Comparison of ENCODE assay signal across 8 mouse cellular contexts in genomic region chr6:58933189-58933913, GRCm38 (mm10). TPM values are rescaled to one million over a fixed set of nuclear protein-coding genes. Genes with fewer than 3 reads are reported as not detected.
A peak's percentile ranks its signal among the peaks of the same experiment; 100 is the strongest.
DNase-seq lines count a peak whose midpoint lies in the region; ATAC-seq and TF ChIP-seq lines count a peak whose summit lies in the region.

No protein-coding gene starts in this region.

- H3K36me3 ChIP-seq in embryonic facial prominence, embryonic 14.5 days (ENCODE audit: control insufficient read depth, insufficient read depth, low read length) = no peaks in the 10 kb centered on the region
- H3K36me3 ChIP-seq in midbrain, embryonic 16.5 days (ENCODE audit: control insufficient read depth, insufficient read depth, low read length) = no peaks in the 10 kb centered on the region

- no peaks in the 10 kb centered on the region for H3K9me3 ChIP-seq in embryonic facial prominence, embryonic 14.5 days (ENCODE audit: control insufficient read depth, low read length)
- no peaks in the 10 kb centered on the region for H3K9me3 ChIP-seq in midbrain, embryonic 16.5 days (replicated peaks; ENCODE audit: control insufficient read depth, low read length, poor library complexity, severe bottlenecking)

- peak; percentile 86 for ATAC-seq in cerebellum, adult (ENCODE audit: insufficient number of reproducible peaks, low FRiP score, low TSS enrichment)
- peak; percentile 85 for ATAC-seq in embryonic facial prominence, embryonic 14.5 days (ENCODE audit: low read depth)
- peak; percentile 96 for ATAC-seq in midbrain, embryonic 16.5 days
- no peak for ATAC-seq in granulocyte monocyte progenitor cell, adult 5-6 weeks (replicated peaks; ENCODE audit: poor library complexity, severe bottlenecking)

- H3K4me2 ChIP-seq in embryonic facial prominence, embryonic 14.5 days (ENCODE audit: low read depth, low read length) = no peak overlapping the region
- H3K4me2 ChIP-seq in midbrain, embryonic 16.5 days (ENCODE audit: low read length) = peak overlapping the region; percentile 41

- H3K4me1 ChIP-seq in embryonic facial prominence, embryonic 14.5 days (ENCODE audit: control insufficient read depth, insufficient read depth, low read length) = 0 out of 2 replicates have a peak, but pooled peaks cover 5% of the 10 kb centered on the region
- peaks cover 20% of the 10 kb centered on the region for H3K4me1 ChIP-seq in midbrain, embryonic 16.5 days (ENCODE audit: control insufficient read depth, insufficient read depth, low read length)

- TF ChIP-seq CTCF in layer of hippocampus, adult 2 months (conservative IDR thresholded peaks at IDR 0.05) = peak; percentile 50

- no peaks in the 10 kb centered on the region for H3K27me3 ChIP-seq in embryonic facial prominence, embryonic 14.5 days (replicated peaks; ENCODE audit: control insufficient read depth, insufficient read depth, low read length)
- H3K27me3 ChIP-seq in midbrain, embryonic 16.5 days (ENCODE audit: control insufficient read depth, insufficient read depth, low read depth, low read length) = no peaks in the 10 kb centered on the region

- no peak overlapping the region for H3K9ac ChIP-seq in embryonic facial prominence, embryonic 14.5 days (ENCODE audit: low read depth, low read length)
- no peak overlapping the region for H3K9ac ChIP-seq in midbrain, embryonic 16.5 days (ENCODE audit: low read depth, low read length)

- H3K4me3 ChIP-seq in embryonic facial prominence, embryonic 14.5 days (ENCODE audit: low read depth, low read length) = no peak overlapping the region
- H3K4me3 ChIP-seq in layer of hippocampus, adult 2 months = no peak overlapping the region; the same call in 1 of the 2 replicates
- no peak overlapping the region for H3K4me3 ChIP-seq in midbrain, embryonic 16.5 days (ENCODE audit: low read depth, low read length)

- H3K27ac ChIP-seq in embryonic facial prominence, embryonic 14.5 days (replicated peaks; ENCODE audit: low read depth, low read length) = no peak overlapping the region; the same call in 1 of the 2 replicates
- H3K27ac ChIP-seq in layer of hippocampus, adult 2 months = peak overlapping the region; percentile 93
- peak overlapping the region; percentile 73 for H3K27ac ChIP-seq in midbrain, embryonic 16.5 days (ENCODE audit: low read length)

- WGBS in embryonic facial prominence, embryonic 14.5 days = 37% methylated on average over 6 of the region's 6 CpGs
- WGBS in midbrain, embryonic 16.5 days = 16% methylated on average over 6 of the region's 6 CpGs

- peak; percentile 86 for DNase-seq in embryonic facial prominence, embryonic 14.5 days (ENCODE audit: low spot score)
- DNase-seq in layer of hippocampus, adult 2 months (ENCODE audit: low spot score in 2 of 2) = peak; percentile 75 to 93
- DNase-seq in kidney, adult 8-10 months = no peak
- no peak for DNase-seq in gastrocnemius, postnatal 10 days
- no peak for DNase-seq in thymus, postnatal 14 days

RNA-seq across cellular contexts. Expression of gene Nap1l5, which starts 26.5 kb away (rescaled TPM):
- polyA plus RNA-seq in embryonic facial prominence, embryonic 14.5 days (2014; fragmentation: Nextera tagmentation; extraction: Ambion mirVana) = 5.9 and 6.8 TPM in 2 replicates
- 100 to 1,000 TPM; 229 to 242 TPM for total RNA-seq in layer of hippocampus, adult 2 months (2021)
- 310 and 365 TPM in 2 replicates for polyA plus RNA-seq in midbrain, embryonic 16.5 days (2015; fragmentation: Nextera tagmentation; extraction: Ambion mirVana)
- not detected in 2 replicates for total RNA-seq in granulocyte monocyte progenitor cell, adult 5-6 weeks (2014; fragmentation: Nextera tagmentation)
- total RNA-seq in granulocyte monocyte progenitor cell, adult 5-6 weeks (2017) = not detected in 2 replicates
- under 1 TPM; 0.33 to 0.54 TPM for total RNA-seq in gastrocnemius, postnatal 10 days (2021)

Comparison
In these comparisons a context has a peak if more than half of its experiments do, and no peak if none do; other contexts are left out.
1. DNase-seq: peak in embryonic facial prominence, embryonic 14.5 days (single experiment) and layer of hippocampus, adult 2 months (2 of 2); none in kidney, adult 8-10 months (0 of 2), gastrocnemius, postnatal 10 days (single experiment) and thymus, postnatal 14 days (single experiment).
2. RNA of gene Nap1l5, which starts 26.5 kb away (total RNA-seq): 229 to 242 TPM in layer of hippocampus, adult 2 months; 0.33 to 0.54 TPM in gastrocnemius, postnatal 10 days and not detected in granulocyte monocyte progenitor cell, adult 5-6 weeks; every median in the first group is over 100 times any median in the second.